Mouse (Mus musculus) large intestine, adult 2 months (tissue): ENCODE measurements around the gene Ube2d2b. TPM values are rescaled to one million over a fixed set of nuclear protein-coding genes. Genes with fewer than 3 reads are reported as not detected.

Experiments used
- DNase-seq: peaks from one replicate; pipeline ENCODE4 v3.0.0-alpha.2; 2012; ENCODE audit warnings: low read depth, low spot score
- WGBS: fragments of 180-500 bp; shearing (Covaris S2); methylation state at CpG from one replicate; pipeline ENCODE4 v1.1.7; 2018; 5-methylcytosine and 5-hydroxymethylcytosine counted together
- polyA plus RNA-seq: library from polyadenylated mRNA; depleted of rRNA; stranded (reverse); fragments of >200 nt; gene quantifications from 2 replicates; pipeline ENCODE4 v1.2.3, GENCODE M21; 2012; rRNA removed

The Ube2d2b gene
- polyA plus RNA-seq: not detected in 2 replicates

GRCm38 (mm10) chr5:107829998-107830560 lies at the start of gene Ube2d2b:
TSS of gene Ube2d2b (plus strand) at chr5:107830099.
- 96% methylated on average over 22 of the region's 22 CpGs for WGBS
- no peak for DNase-seq

- 96% methylated on average over 1 of the region's 1 CpGs for WGBS
Observed at GRCm38 (mm10) chr5:107782360-107782759, 47.5 kb upstream of the Ube2d2b start.

GRCm38 (mm10) chr5:107787682-107788443 lies 42.0 kb upstream of the Ube2d2b start:
- WGBS: 92% methylated on average over 7 of the region's 7 CpGs
- DNase-seq: no peak

More at GRCm38 (mm10) chr5:107782360-107782759, 47.5 kb upstream of the Ube2d2b start:
- no peak for DNase-seq

GRCm38 (mm10) chr5:107789492-107789891 lies 40.4 kb upstream of the Ube2d2b start:
- no peak for DNase-seq
- WGBS: 68% methylated on average over 5 of the region's 5 CpGs

- DNase-seq: no peak
- WGBS: 89% methylated on average over 2 of the region's 2 CpGs
Observed at GRCm38 (mm10) chr5:107791966-107792365, 37.9 kb upstream of the Ube2d2b start.

- no peak for DNase-seq
- 94% methylated on average over 3 of the region's 3 CpGs for WGBS
Observed at GRCm38 (mm10) chr5:107792516-107792915, 37.4 kb upstream of the Ube2d2b start.

GRCm38 (mm10) chr5:107793258-107793657 lies 36.6 kb upstream of the Ube2d2b start:
- no peak for DNase-seq
- 39% methylated on average over 3 of the region's 3 CpGs for WGBS

GRCm38 (mm10) chr5:107793927-107794326 lies 36.0 kb upstream of the Ube2d2b start:
- no peak for DNase-seq
- 48% methylated on average over 2 of the region's 2 CpGs for WGBS

- 95% methylated on average over 6 of the region's 6 CpGs for WGBS
- DNase-seq: no peak
Observed at GRCm38 (mm10) chr5:107798290-107798689, 31.6 kb upstream of the Ube2d2b start.

GRCm38 (mm10) chr5:107801234-107801633 lies 28.7 kb upstream of the Ube2d2b start:
- DNase-seq: no peak
- 87% methylated on average over 2 of the region's 2 CpGs for WGBS

- DNase-seq: no peak
Observed at GRCm38 (mm10) chr5:107802621-107803020, 27.3 kb upstream of the Ube2d2b start.

- DNase-seq: no peak
- 65% methylated on average over 4 of the region's 4 CpGs for WGBS
Observed at GRCm38 (mm10) chr5:107807496-107807895, 22.4 kb upstream of the Ube2d2b start.

- WGBS: 90% methylated on average over 2 of the region's 2 CpGs
Observed at GRCm38 (mm10) chr5:107814651-107815050, 15.2 kb upstream of the Ube2d2b start.

GRCm38 (mm10) chr5:107822521-107822920 lies 7.4 kb upstream of the Ube2d2b start:
- WGBS: 44% methylated on average over 1 of the region's 1 CpGs
- DNase-seq: no peak

More at GRCm38 (mm10) chr5:107814651-107815050, 15.2 kb upstream of the Ube2d2b start:
- no peak for DNase-seq

GRCm38 (mm10) chr5:107831351-107831750 lies 1.5 kb downstream of the Ube2d2b start:
- no peak for DNase-seq
- 31% methylated on average over 3 of the region's 3 CpGs for WGBS

- 67% methylated on average over 1 of the region's 1 CpGs for WGBS
- DNase-seq: no peak
Observed at GRCm38 (mm10) chr5:107834287-107834686, 4.4 kb downstream of the Ube2d2b start.

- peak; percentile 28 for DNase-seq
- 10% methylated on average over 3 of the region's 3 CpGs for WGBS
Observed at GRCm38 (mm10) chr5:107838891-107839644, 9.2 kb downstream of the Ube2d2b start.

- no peak for DNase-seq
- WGBS: 88% methylated on average over 5 of the region's 5 CpGs
Observed at GRCm38 (mm10) chr5:107840549-107841238, 10.8 kb downstream of the Ube2d2b start.

GRCm38 (mm10) chr5:107847349-107847748 lies 17.4 kb downstream of the Ube2d2b start:
- no peak for DNase-seq
- 69% methylated on average over 5 of the region's 5 CpGs for WGBS

GRCm38 (mm10) chr5:107847817-107848216 lies 17.9 kb downstream of the Ube2d2b start:
- WGBS: 55% methylated on average over 2 of the region's 2 CpGs
- no peak for DNase-seq
